In genomic region chr9:121633306-121633705, GRCm38 (mm10) we compare ENCODE assay signal across 26 mouse cellular contexts. TPM values are rescaled to one million over a fixed set of nuclear protein-coding genes. Genes with fewer than 3 reads are reported as not detected.
"Had no signal": no experiment of that assay in that cellular context is flagged by ENCODE, and none has a peak within 500 bp of the region (broad histone marks: within the 10 kb centered on the region; RNA-seq: fewer than 3 reads in every experiment).

No protein-coding gene starts in this region.

- H3K27me3 ChIP-seq: liver, embryonic 15.5 days; neural tube, embryonic 13.5 days had no signal

- H3K4me1 ChIP-seq: limb, embryonic 13.5 days; liver, embryonic 12.5 days; liver, embryonic 15.5 days; midbrain, embryonic 12.5 days; neural tube, embryonic 13.5 days had no signal

- ATAC-seq: liver, embryonic 12.5 days; midbrain, embryonic 16.5 days had no signal

- H3K9ac ChIP-seq: limb, embryonic 13.5 days; liver, embryonic 12.5 days; liver, embryonic 15.5 days; midbrain, embryonic 12.5 days; neural tube, embryonic 13.5 days had no signal

- H3K27ac ChIP-seq: kidney, postnatal 0 days; layer of hippocampus, adult 2 months; limb, embryonic 10.5 days; limb, embryonic 13.5 days; liver, embryonic 12.5 days; liver, embryonic 15.5 days; midbrain, embryonic 12.5 days; neural tube, embryonic 13.5 days had no signal

- DNase-seq: kidney, adult 2 months; kidney, postnatal 25 days; layer of hippocampus, adult 9-11 months; liver; lung, adult 2 months; lung, postnatal 4 days; retina, postnatal 1 day; right cerebral cortex, postnatal 25 days; thymus, adult 18-20 months; thymus, postnatal 4 days had no signal

- H3K9me3 ChIP-seq: limb, embryonic 10.5 days; limb, embryonic 13.5 days; liver, embryonic 12.5 days; liver, embryonic 15.5 days; midbrain, embryonic 12.5 days; neural tube, embryonic 13.5 days had no signal

- H3K4me3 ChIP-seq: layer of hippocampus, adult 2 months; limb, embryonic 10.5 days; limb, embryonic 13.5 days; liver, embryonic 12.5 days; liver, embryonic 15.5 days; midbrain, embryonic 12.5 days; myocyte; neural tube, embryonic 13.5 days had no signal

- H3K4me2 ChIP-seq: limb, embryonic 13.5 days; liver, embryonic 12.5 days; liver, embryonic 15.5 days; midbrain, embryonic 12.5 days; neural tube, embryonic 13.5 days had no signal

- H3K36me3 ChIP-seq: limb, embryonic 10.5 days; limb, embryonic 13.5 days; liver, embryonic 12.5 days; liver, embryonic 15.5 days; midbrain, embryonic 12.5 days; neural tube, embryonic 13.5 days had no signal

RNA-seq across cellular contexts. Expression of gene Lyzl4, which starts 8.6 kb away (rescaled TPM):
- total RNA-seq: megakaryocyte progenitor cell, adult 5-6 weeks; megakaryocyte-erythroid progenitor cell, adult 5-6 weeks; monocyte, adult 5-6 weeks; neutrophil, adult 5-6 weeks had no signal
- polyA plus RNA-seq: kidney, postnatal 0 days; limb, embryonic 10.5 days; liver, embryonic 15.5 days; lung, embryonic 16.5 days; midbrain, embryonic 12.5 days; midbrain, embryonic 16.5 days; myocyte; neural tube, embryonic 13.5 days had no signal

RNA-seq across cellular contexts. Expression of gene Vipr1, which starts 9.2 kb away (rescaled TPM):
- total RNA-seq: megakaryocyte-erythroid progenitor cell, adult 5-6 weeks had no signal
- polyA plus RNA-seq: kidney, embryonic 14.5 days had no signal
